Comparison of ENCODE assay signal across 21 mouse cellular contexts in genomic region chr5:129146892-129147509, GRCm38 (mm10). TPM values are rescaled to one million over a fixed set of nuclear protein-coding genes. Genes with fewer than 3 reads are reported as not detected.
A peak's percentile ranks its signal among the peaks of the same experiment; 100 is the strongest.
DNase-seq lines count a peak whose midpoint lies in the region; ATAC-seq and TF ChIP-seq lines count a peak whose summit lies in the region.
"Had no signal": no experiment of that assay in that cellular context is flagged by ENCODE, and none has a peak within 500 bp of the region (broad histone marks: within the 10 kb centered on the region; RNA-seq: fewer than 3 reads in every experiment).

No protein-coding gene starts in this region.

- no peak for TF ChIP-seq CTCF in heart, postnatal 0 days (IDR thresholded peaks at IDR 0.05; ENCODE audit: low read depth)
- no peak for TF ChIP-seq CTCF in lung, embryonic 14.5 days (IDR thresholded peaks at IDR 0.05; ENCODE audit: low read depth)

- no peak for DNase-seq in heart, embryonic 10.5 days (ENCODE audit: low spot score)
- no peak for DNase-seq in heart, postnatal 36 days
- DNase-seq in heart, postnatal 0 days (ENCODE audit: low spot score), result no peak
- no peak for DNase-seq in heart, adult 11 months
- DNase-seq in lung, embryonic 14.5 days, result peak; percentile 40
- no peak for DNase-seq in lung, postnatal 4 days
- DNase-seq in right cerebral cortex, postnatal 10 days (ENCODE audit: low spot score in 2 of 2), result no peak
- DNase-seq: adrenal gland, postnatal 25 days; cerebellum, adult 11-12 months; cerebellum, postnatal 14 days; embryo, embryonic 11 days; heart, postnatal 10 days; kidney, adult 18-20 months; kidney, postnatal 36 days; retina, postnatal 1 day; thymus, postnatal 14 days had no signal

- no peak overlapping the region for H3K9ac ChIP-seq in heart, postnatal 0 days (replicated peaks; ENCODE audit: low read depth, low read length)
- H3K9ac ChIP-seq in lung, embryonic 14.5 days, result no peak overlapping the region
- H3K9ac ChIP-seq: liver, embryonic 14.5 days had no signal

- H3K36me3 ChIP-seq in heart, embryonic 10.5 days, result no peaks in the 10 kb centered on the region
- H3K36me3 ChIP-seq in heart, postnatal 0 days (replicated peaks; ENCODE audit: control insufficient read depth, insufficient read depth, low read length), result no peaks in the 10 kb centered on the region
- H3K36me3 ChIP-seq in lung, embryonic 14.5 days (ENCODE audit: insufficient read depth), result no peaks in the 10 kb centered on the region
- H3K36me3 ChIP-seq: G1E had no signal

- 0 out of 2 replicates have a peak, but pooled peaks cover 10% of the 10 kb centered on the region for H3K27me3 ChIP-seq in heart, embryonic 10.5 days (ENCODE audit: insufficient read depth, poor library complexity, severe bottlenecking)
- 0 out of 2 replicates have a peak, but pooled peaks cover 4% of the 10 kb centered on the region for H3K27me3 ChIP-seq in heart, postnatal 0 days (ENCODE audit: control insufficient read depth, insufficient read depth, low read length)
- no peaks in the 10 kb centered on the region for H3K27me3 ChIP-seq in lung, embryonic 14.5 days (ENCODE audit: insufficient read depth, low read length)

- intact Hi-C loops in heart, postnatal 36 days (cut with DNase I), result no loop called here

- no peak overlapping the region for H3K4me3 ChIP-seq in heart, embryonic 10.5 days
- H3K4me3 ChIP-seq in heart, postnatal 0 days (ENCODE audit: low read depth, low read length), result no peak overlapping the region
- H3K4me3 ChIP-seq in lung, embryonic 14.5 days (ENCODE audit: low read depth, low read length), result no peak overlapping the region

- peaks cover 29% of the 10 kb centered on the region for H3K4me1 ChIP-seq in heart, embryonic 10.5 days
- H3K4me1 ChIP-seq in heart, postnatal 0 days (ENCODE audit: control insufficient read depth, insufficient read depth), result no peaks in the 10 kb centered on the region
- no peaks in the 10 kb centered on the region for H3K4me1 ChIP-seq in lung, embryonic 14.5 days (ENCODE audit: insufficient read depth)

- H3K27ac ChIP-seq in heart, embryonic 10.5 days, result peak overlapping the region; percentile 72
- no peak overlapping the region for H3K27ac ChIP-seq in heart, postnatal 0 days (ENCODE audit: low read depth)
- no peak overlapping the region for H3K27ac ChIP-seq in lung, embryonic 14.5 days (ENCODE audit: low read depth)
- H3K27ac ChIP-seq: hindbrain, postnatal 0 days; liver, embryonic 14.5 days had no signal

- peak; percentile 13; the same call in 1 of the 2 replicates for ATAC-seq in heart, postnatal 0 days (ENCODE audit: insufficient read depth, low read depth)
- no peak for ATAC-seq in lung, embryonic 14.5 days (ENCODE audit: insufficient read depth)
- ATAC-seq in granulocyte monocyte progenitor cell, adult 5-6 weeks (replicated peaks; ENCODE audit: poor library complexity, severe bottlenecking), result peak; percentile 73
- ATAC-seq: hindbrain, postnatal 0 days had no signal

- no peaks in the 10 kb centered on the region for H3K9me3 ChIP-seq in heart, embryonic 10.5 days
- H3K9me3 ChIP-seq in heart, postnatal 0 days (replicated peaks; ENCODE audit: control insufficient read depth, low read length), result no peaks in the 10 kb centered on the region
- H3K9me3 ChIP-seq in lung, embryonic 14.5 days (ENCODE audit: low read depth, low read length), result no peaks in the 10 kb centered on the region

- TF ChIP-seq EP300 in heart, postnatal 0 days (IDR thresholded peaks at IDR 0.05; ENCODE audit: low read depth), result no peak

- 50% methylated on average over 12 of the region's 12 CpGs for WGBS in heart, embryonic 10.5 days
- WGBS in heart, postnatal 0 days, result 37% methylated on average over 12 of the region's 12 CpGs
- 49% methylated on average over 12 of the region's 12 CpGs for WGBS in lung, embryonic 14.5 days

- no peak overlapping the region for H3K4me2 ChIP-seq in heart, postnatal 0 days (ENCODE audit: low read depth, low read length)
- H3K4me2 ChIP-seq in lung, embryonic 14.5 days, result no peak overlapping the region

RNA-seq across cellular contexts. Expression of gene Adgrd1, which starts 50.5 kb away (rescaled TPM):
- polyA plus RNA-seq in heart, embryonic 10.5 days (2016; fragmentation: Nextera tagmentation; extraction: Ambion mirVana), result 0.11 and 0.26 TPM in 2 replicates
- total RNA-seq in heart, postnatal 36 days (2021), result 1 to 10 TPM; 4.7 to 5.9 TPM
- 6.0 and 15.6 TPM in 2 replicates for total RNA-seq in heart, postnatal 0 days (2014; rRNA removed; ENCODE audit: low replicate concordance)
- 1.6 and 1.9 TPM in 2 replicates for polyA plus RNA-seq in heart, postnatal 0 days (2015; fragmentation: Nextera tagmentation; extraction: Ambion mirVana)
- 0.47 and 0.50 TPM in 2 replicates for polyA plus RNA-seq in lung, embryonic 14.5 days (2014; fragmentation: Nextera tagmentation; extraction: Ambion mirVana)
- 1.1 TPM in 1 of 2 replicates, not detected in the other for total RNA-seq in granulocyte monocyte progenitor cell, adult 5-6 weeks (2014; fragmentation: Nextera tagmentation)
- total RNA-seq in granulocyte monocyte progenitor cell, adult 5-6 weeks (2017), result 0.34 and 0.62 TPM in 2 replicates
- polyA plus RNA-seq: forebrain, embryonic 11.5 days; G1E had no signal
